ENCODE assay signal across 8 mouse cellular contexts in genomic region chr2:117120246-117121211, GRCm38 (mm10). TPM values are rescaled to one million over a fixed set of nuclear protein-coding genes. Genes with fewer than 3 reads are reported as not detected.
DNase-seq lines count a peak whose midpoint lies in the region; ATAC-seq and TF ChIP-seq lines count a peak whose summit lies in the region.

No protein-coding gene starts in this region.

- H3K36me3 ChIP-seq in C2C12 (ENCODE audit: control insufficient read depth, insufficient read depth) (no peaks in the 10 kb centered on the region), myocyte (ENCODE audit: control insufficient read depth, insufficient read depth) (no peaks in the 10 kb centered on the region)
- no peaks in the 10 kb centered on the region for H3K36me3 ChIP-seq in erythroblast, embryonic 14.5 days (ENCODE audit: control insufficient read depth)
- H3K36me3 ChIP-seq in heart, embryonic 11.5 days (ENCODE audit: control insufficient read depth, insufficient read depth, low read length): no peaks in the 10 kb centered on the region
- H3K36me3 ChIP-seq in kidney, embryonic 16.5 days (ENCODE audit: insufficient read depth, low read length): no peaks in the 10 kb centered on the region
- no peaks in the 10 kb centered on the region for H3K36me3 ChIP-seq in liver, adult 2 months (ENCODE audit: control insufficient read depth, insufficient read depth, low read length)
- no peaks in the 10 kb centered on the region for H3K36me3 ChIP-seq in splenic B cell, adult 2 months (ENCODE audit: control insufficient read depth, insufficient read depth, low read length, poor library complexity, severe bottlenecking)

- TF ChIP-seq CTCF in C2C12 (IDR thresholded peaks at IDR 0.05; ENCODE audit: control insufficient read depth, insufficient read depth, insufficient read length): peak; percentile 41
- TF ChIP-seq CTCF in brain, embryonic 14.5 days (IDR thresholded peaks at IDR 0.05; ENCODE audit: borderline replicate concordance, extremely low read depth, insufficient read depth, insufficient read length): peak; percentile 46; the same call in 1 of the 2 replicates
- TF ChIP-seq CTCF in liver, adult 2 months (IDR thresholded peaks at IDR 0.05; ENCODE audit: low read depth, low read length): peak; percentile 66

- H3K79me3 ChIP-seq in C2C12 (ENCODE audit: low read depth): peaks cover 43% of the 10 kb centered on the region

- H3K4me1 ChIP-seq in erythroblast, embryonic 14.5 days (ENCODE audit: control insufficient read depth): peaks cover 39% of the 10 kb centered on the region
- H3K4me1 ChIP-seq in heart, embryonic 11.5 days (ENCODE audit: control insufficient read depth, insufficient read depth, low read length): peaks cover 9% of the 10 kb centered on the region
- H3K4me1 ChIP-seq in kidney, embryonic 16.5 days (ENCODE audit: insufficient read depth, low read length): peaks cover 15% of the 10 kb centered on the region
- H3K4me1 ChIP-seq in liver, adult 2 months (ENCODE audit: control insufficient read depth, insufficient read depth, low read length): peaks cover 5% of the 10 kb centered on the region; the same call in 1 of the 2 replicates

- peak overlapping the region; percentile 99 for H3K27ac ChIP-seq in heart, embryonic 11.5 days (ENCODE audit: low read depth, low read length)
- H3K27ac ChIP-seq in kidney, embryonic 16.5 days (ENCODE audit: low read length): peak overlapping the region; percentile 100
- peak overlapping the region; percentile 89 for H3K27ac ChIP-seq in liver, adult 2 months (replicated peaks; ENCODE audit: insufficient read depth, low read depth, low read length)

- H3K79me2 ChIP-seq in C2C12 (ENCODE audit: control insufficient read depth, insufficient read depth) (peaks cover 47% of the 10 kb centered on the region), myocyte (ENCODE audit: control insufficient read depth, insufficient read depth) (peaks cover 42% of the 10 kb centered on the region)
- H3K79me2 ChIP-seq in liver, adult 2 months (ENCODE audit: control insufficient read depth, insufficient read depth, low read length): peaks cover 7% of the 10 kb centered on the region; the same call in 1 of the 2 replicates

- DNase-seq in brain, embryonic 14.5 days (ENCODE audit: low read depth): peak; percentile 99
- peak; percentile 93 for DNase-seq in liver, adult 2 months (ENCODE audit: extremely low read depth, low read depth, low spot score)
- peak; percentile 84 for DNase-seq in splenic B cell, adult 2 months (ENCODE audit: low read depth, low spot score)

- peak overlapping the region; percentile 96 for H3K9ac ChIP-seq in heart, embryonic 11.5 days (ENCODE audit: low read depth, low read length)
- peak overlapping the region; percentile 99 for H3K9ac ChIP-seq in kidney, embryonic 16.5 days (replicated peaks; ENCODE audit: low read length)
- peak overlapping the region; percentile 98 for H3K9ac ChIP-seq in liver, adult 2 months (ENCODE audit: low read depth, low read length)

- under 1% methylated on average over 94 of the region's 101 CpGs for WGBS in heart, embryonic 11.5 days (ENCODE audit: insufficient replicate concordance)
- under 1% methylated on average over 87 of the region's 101 CpGs for WGBS in kidney, embryonic 16.5 days
- WGBS in liver, adult 2 months: under 1% methylated on average over 101 of the region's 101 CpGs

- no peaks in the 10 kb centered on the region for H3K9me3 ChIP-seq in erythroblast, embryonic 14.5 days (ENCODE audit: control insufficient read depth, low read length)
- H3K9me3 ChIP-seq in heart, embryonic 11.5 days (replicated peaks; ENCODE audit: control insufficient read depth, low read length): no peaks in the 10 kb centered on the region
- H3K9me3 ChIP-seq in kidney, embryonic 16.5 days (ENCODE audit: low read length): no peaks in the 10 kb centered on the region

- peak overlapping the region; percentile 94 for H3ac ChIP-seq in C2C12 (ENCODE audit: control insufficient read depth, insufficient read length, low read depth)
- H3ac ChIP-seq in myocyte (ENCODE audit: control insufficient read depth, insufficient read length): peak overlapping the region; percentile 96

- H3K27me3 ChIP-seq in C2C12 (ENCODE audit: control insufficient read depth, insufficient read depth, insufficient read length): no peaks in the 10 kb centered on the region
- peaks cover 21% of the 10 kb centered on the region for H3K27me3 ChIP-seq in erythroblast, embryonic 14.5 days (ENCODE audit: control insufficient read depth)
- no peaks in the 10 kb centered on the region for H3K27me3 ChIP-seq in heart, embryonic 11.5 days (ENCODE audit: control insufficient read depth, insufficient read depth, low read length)
- no peaks in the 10 kb centered on the region for H3K27me3 ChIP-seq in kidney, embryonic 16.5 days (ENCODE audit: insufficient read depth, low read length)
- no peaks in the 10 kb centered on the region for H3K27me3 ChIP-seq in liver, adult 2 months (ENCODE audit: control insufficient read depth, insufficient read depth, low read length)
- no peaks in the 10 kb centered on the region for H3K27me3 ChIP-seq in myocyte (ENCODE audit: control insufficient read depth, insufficient read depth, insufficient read length)
- H3K27me3 ChIP-seq in splenic B cell, adult 2 months (ENCODE audit: control insufficient read depth, insufficient read depth, low read length, poor library complexity, severe bottlenecking): peaks cover 5% of the 10 kb centered on the region; the same call in 1 of the 2 replicates

- peak overlapping the region; percentile 75 for H3K4me2 ChIP-seq in heart, embryonic 11.5 days
- H3K4me2 ChIP-seq in kidney, embryonic 16.5 days (replicated peaks; ENCODE audit: low read depth, low read length): peak overlapping the region; percentile 63
- H3K4me2 ChIP-seq in myocyte (ENCODE audit: low read depth): peak overlapping the region; percentile 86

- H3K4me3 ChIP-seq in C2C12 (ENCODE audit: insufficient read depth, poor library complexity, severe bottlenecking): peak overlapping the region; percentile 91
- H3K4me3 ChIP-seq in erythroblast, embryonic 14.5 days (replicated peaks): peak overlapping the region; percentile 73
- peak overlapping the region; percentile 88 for H3K4me3 ChIP-seq in heart, embryonic 11.5 days (ENCODE audit: low read depth, low read length)
- peak overlapping the region; percentile 85 for H3K4me3 ChIP-seq in kidney, embryonic 16.5 days (ENCODE audit: low read length)
- peak overlapping the region; percentile 83 for H3K4me3 ChIP-seq in liver, adult 2 months (ENCODE audit: insufficient read depth, low read depth, low read length)
- peak overlapping the region; percentile 81 for H3K4me3 ChIP-seq in myocyte

- peak; percentile 68 for ATAC-seq in heart, embryonic 11.5 days (replicated peaks; ENCODE audit: insufficient number of reproducible peaks, low FRiP score, low TSS enrichment)
- peak; percentile 85 for ATAC-seq in kidney, embryonic 16.5 days (ENCODE audit: low FRiP score, low TSS enrichment)

- peak; percentile 97 for TF ChIP-seq POLR2A in brain, embryonic 14.5 days (IDR thresholded peaks at IDR 0.05; ENCODE audit: borderline replicate concordance, extremely low read depth, insufficient read depth, insufficient read length, poor library complexity, severe bottlenecking)
- TF ChIP-seq POLR2A in liver, adult 2 months (IDR thresholded peaks at IDR 0.05; ENCODE audit: extremely low read depth, insufficient read depth, low read length): 0 out of 2 replicates have a peak, but pooled peaks have one; percentile 16
- TF ChIP-seq POLR2A in myocyte (IDR thresholded peaks at IDR 0.05; ENCODE audit: insufficient read length, low read depth): peak; percentile 86

TF ChIP-seq in C2C12, 6 proteins besides CTCF, POLR2A, EP300 and RAD21:
- TF ChIP-seq USF1 (IDR thresholded peaks at IDR 0.05; ENCODE audit: low read depth) (no peak), CEBPB (IDR thresholded peaks at IDR 0.05; ENCODE audit: low read depth) (peak; percentile 49), MYOG (IDR thresholded peaks at IDR 0.05; ENCODE audit: control insufficient read depth, extremely low read depth, insufficient read length) (no peak), MAX (IDR thresholded peaks at IDR 0.05) (peak; percentile 85), MYOD1 (IDR thresholded peaks at IDR 0.05; ENCODE audit: control insufficient read depth, insufficient read length, low read depth) (no peak), FOSL1 (IDR thresholded peaks at IDR 0.05; ENCODE audit: insufficient read depth, low read length, poor library complexity, severe bottlenecking) (no peak)
TF ChIP-seq in C2C12: peak in this region for 2.

TF ChIP-seq in myocyte, 11 proteins besides CTCF, POLR2A, EP300 and RAD21:
- TF ChIP-seq REST (IDR thresholded peaks at IDR 0.05; ENCODE audit: insufficient read depth, insufficient read length) (peak; percentile 38), E2F4 (IDR thresholded peaks at IDR 0.05; ENCODE audit: insufficient read depth) (peak; percentile 61), USF1 (IDR thresholded peaks at IDR 0.05; ENCODE audit: low read depth) (no peak), MAX (IDR thresholded peaks at IDR 0.05; ENCODE audit: low read depth) (no peak), MYOD1 (IDR thresholded peaks at IDR 0.05; ENCODE audit: control insufficient read depth in 1 of 3, insufficient read length in 2 of 3, low read depth in 2 of 3) (peak in 1 of 3 experiments; percentile 27), POLR2AphosphoS2 (IDR thresholded peaks at IDR 0.05; ENCODE audit: insufficient read length, low read depth) (peak; percentile 81), MYOG (IDR thresholded peaks at IDR 0.05; ENCODE audit: control insufficient read depth in 1 of 3, insufficient read depth in 1 of 3, insufficient read length in 2 of 3, low read depth in 2 of 3) (peak in 2 of 3 experiments; percentile 41 to 57), SRF (IDR thresholded peaks at IDR 0.05; ENCODE audit: control insufficient read depth, insufficient read length, low read depth) (peak; percentile 48)
TF ChIP-seq in myocyte: peak in this region for 6.

RNA-seq across cellular contexts. Expression of gene Spred1, which starts 0.6 kb away (rescaled TPM):
- 13.0 TPM for polyA plus RNA-seq in C2C12 (2012; fragmentation: generic; extraction: Trizol)
- polyA plus RNA-seq in brain, embryonic 14.5 days (2012; rRNA removed): 14.4 and 22.7 TPM in 2 replicates
- polyA plus RNA-seq in erythroblast, embryonic 14.5 days (2012): 0.02 TPM in 2 replicates
- 9.8 and 10.9 TPM in 2 replicates for polyA plus RNA-seq in heart, embryonic 11.5 days (2014; fragmentation: Nextera tagmentation; extraction: Ambion mirVana)
- polyA plus RNA-seq in kidney, embryonic 16.5 days (2015; fragmentation: Nextera tagmentation; extraction: Ambion mirVana): 7.6 and 7.7 TPM in 2 replicates
- total RNA-seq in liver, adult 2 months (2014; rRNA removed): 15.5 and 16.2 TPM in 2 replicates
- polyA plus RNA-seq in liver, adult 2 months (2012; rRNA removed): 2.2 and 2.4 TPM in 2 replicates
- polyA plus RNA-seq in myocyte (2012; fragmentation: generic; extraction: Trizol): 7.1 TPM

Comparison
In these comparisons a context has a peak if more than half of its experiments do, and no peak if none do; other contexts are left out.
1. Peak in every context shown above with its lines: DNase-seq, ATAC-seq, H3K4me3 ChIP-seq and H3K27ac ChIP-seq.
2. POLR2A ChIP-seq: peak in every context shown above with its lines; median percentile 97 in brain, embryonic 14.5 days; 86 in myocyte; 16 in liver, adult 2 months.